Comparison of ENCODE assay signal across 1 mouse cellular context in the genomic region with DNA sequence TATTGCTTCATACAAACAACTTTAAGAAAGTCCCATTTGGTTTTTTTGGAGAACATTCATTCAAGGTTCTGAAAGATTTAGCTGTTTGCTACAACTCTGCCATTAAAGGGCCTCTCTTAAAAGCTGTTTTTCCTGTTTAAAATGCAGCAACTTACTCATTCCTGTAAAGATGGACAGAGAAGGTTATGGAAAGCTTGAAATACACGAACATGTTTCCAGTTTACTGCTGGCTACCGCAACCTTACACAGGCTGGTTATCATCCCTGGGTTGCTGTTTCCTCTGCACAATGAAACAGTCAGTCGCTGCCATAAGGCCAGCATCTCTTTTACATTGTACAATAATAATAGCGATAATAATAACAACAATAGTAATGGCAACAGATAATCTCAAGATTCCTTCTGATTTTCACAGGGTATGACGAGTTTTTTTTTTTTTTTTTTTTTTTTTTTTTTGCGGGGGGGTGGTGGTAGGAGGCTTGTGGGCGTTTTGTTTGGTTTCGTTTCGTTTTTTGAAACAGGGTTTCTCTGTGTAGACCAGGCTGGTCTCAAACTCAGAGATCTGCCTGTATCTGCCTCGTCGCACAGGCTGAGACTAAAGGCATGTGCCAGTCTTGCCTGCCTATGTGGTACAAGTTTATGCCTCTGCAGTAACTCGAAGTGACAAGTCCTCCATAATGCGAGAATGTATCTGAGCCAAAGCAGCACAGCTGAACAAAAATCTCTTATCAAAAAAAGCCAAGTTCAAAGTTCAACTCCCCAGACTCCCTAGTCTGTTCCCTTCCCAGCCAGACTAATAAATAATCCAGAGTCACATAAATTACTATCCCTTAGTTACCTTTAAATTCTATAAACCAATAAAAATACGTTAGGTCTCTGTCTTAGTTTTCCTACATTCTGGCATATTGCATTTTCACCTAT.
TF ChIP-seq lines count a peak whose summit lies in the region.

No protein-coding gene starts in this region.

TF ChIP-seq in MEL, 35 proteins besides CTCF, POLR2A, EP300 and RAD21:
- TF ChIP-seq MYB (IDR thresholded peaks at IDR 0.05; ENCODE audit: low read depth, low read length): no peak
- peak; percentile 37; the same call in 1 of the 2 replicates for TF ChIP-seq ZNF384 (IDR thresholded peaks at IDR 0.05; ENCODE audit: low read depth, low read length)
